Mouse (Mus musculus) CH12F3 (cell line): ENCODE data around the gene Hsf3.
"Not testable (repeated sequence)": the region's sequence is repeated elsewhere in the genome, so short reads cannot be mapped to it uniquely, and the experiment has no call there.

Experiments
- in situ Hi-C: fragments of 300-500 bp; cut with MboI; formaldehyde crosslinking; loops from 2 replicates; pipeline ENCODE4 v1.14.3; 2020; ENCODE audit warnings: low sequenced_read_pairs

Gene Hsf3

GRCm38 (mm10) chrX:96456201-96456963, at the start of gene Hsf3:
Hsf3 (minus strand) TSS chrX:96456294.
- in situ Hi-C loops, result no loop called here

- in situ Hi-C loops, result no loop called here
Measured at GRCm38 (mm10) chrX:96501580-96501979, 45.5 kb upstream of the Hsf3 start.

GRCm38 (mm10) chrX:96455149-96455548, 945 bp downstream of the Hsf3 start, which contains the start of gene Heph:
Heph (plus strand) TSS chrX:96455359.
- in situ Hi-C loops, result no loop called here

- in situ Hi-C loops, result no loop called here
Measured at GRCm38 (mm10) chrX:96419383-96419782, 36.7 kb downstream of the Hsf3 start.

GRCm38 (mm10) chrX:96417733-96418132, 38.4 kb downstream of the Hsf3 start:
- in situ Hi-C loops, result no loop called here

- in situ Hi-C loops, result no loop called here
Measured at GRCm38 (mm10) chrX:96416970-96417369, 39.1 kb downstream of the Hsf3 start.

GRCm38 (mm10) chrX:96415351-96415750, 40.7 kb downstream of the Hsf3 start:
- in situ Hi-C loops, result not testable (repeated sequence)

- in situ Hi-C loops, result loop anchor here (25.0 kb wide), 1 partner anchor 327 kb away; no protein-coding TSS in a partner anchor
Measured at GRCm38 (mm10) chrX:96339108-96339507, 117.0 kb downstream of the Hsf3 start.

GRCm38 (mm10) chrX:96329764-96330163, 126.3 kb downstream of the Hsf3 start:
- in situ Hi-C loops, result loop anchor here (25.0 kb wide), 1 partner anchor 317 kb away; no protein-coding TSS in a partner anchor

- in situ Hi-C loops, result no loop called here
Measured at GRCm38 (mm10) chrX:96293338-96293737, 162.8 kb downstream of the Hsf3 start, which contains the start of gene Vsig4. Vsig4 (minus strand) TSS chrX:96293438.

GRCm38 (mm10) chrX:96256509-96256908, 199.6 kb downstream of the Hsf3 start:
- in situ Hi-C loops, result no loop called here
